Mouse (Mus musculus) frontal cortex, postnatal 25 days (tissue): ENCODE results near the gene Gm11127.
"Not testable (repeated sequence)": the region's sequence is repeated elsewhere in the genome, so short reads cannot be mapped to it uniquely, and the experiment has no call there.

Source experiments
- DNase-seq, 2 experiments: peaks; one replicate each; pipeline ENCODE4 v3.0.0; 2022; ENCODE audit warnings: low spot score in 2 of 2

Gm11127 gene

DNA sequence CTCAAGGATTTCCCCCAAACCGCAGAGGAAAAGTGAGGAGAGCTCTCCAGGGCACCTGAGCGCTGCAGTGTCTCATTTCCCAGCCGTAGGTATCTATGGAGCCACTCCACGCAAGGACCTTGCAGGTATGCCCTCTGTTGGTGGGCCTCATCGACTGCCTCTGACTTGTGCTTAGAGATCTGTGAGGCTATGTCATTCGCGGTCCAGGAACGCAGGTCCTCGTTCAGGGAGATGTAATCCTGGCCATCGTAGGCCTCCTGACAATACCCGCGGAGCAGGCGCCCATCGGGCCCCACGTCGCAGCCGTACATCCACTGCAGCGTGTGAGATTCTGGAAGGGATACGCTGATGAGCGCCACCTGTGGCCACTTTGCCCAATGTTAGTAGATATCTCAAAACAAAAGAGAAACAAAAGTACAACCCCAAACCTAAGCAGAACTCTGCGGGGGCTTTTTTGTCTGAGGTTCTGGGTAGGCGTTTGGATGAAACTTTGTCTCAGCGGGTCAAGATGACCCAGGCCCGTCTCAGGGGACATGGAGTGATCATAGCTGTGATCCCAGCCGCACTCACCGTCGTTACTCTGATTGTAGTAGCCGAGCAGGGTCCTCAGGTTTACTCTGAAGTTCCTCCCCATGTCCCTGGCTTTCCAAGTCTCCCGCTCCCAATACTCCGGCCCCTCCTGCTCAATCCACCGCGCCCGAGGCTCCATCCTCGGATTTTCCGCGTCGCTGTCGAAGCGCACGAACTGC is 26.4 kb downstream of the Gm11127 start:
- DNase-seq: not testable (repeated sequence)

DNA sequence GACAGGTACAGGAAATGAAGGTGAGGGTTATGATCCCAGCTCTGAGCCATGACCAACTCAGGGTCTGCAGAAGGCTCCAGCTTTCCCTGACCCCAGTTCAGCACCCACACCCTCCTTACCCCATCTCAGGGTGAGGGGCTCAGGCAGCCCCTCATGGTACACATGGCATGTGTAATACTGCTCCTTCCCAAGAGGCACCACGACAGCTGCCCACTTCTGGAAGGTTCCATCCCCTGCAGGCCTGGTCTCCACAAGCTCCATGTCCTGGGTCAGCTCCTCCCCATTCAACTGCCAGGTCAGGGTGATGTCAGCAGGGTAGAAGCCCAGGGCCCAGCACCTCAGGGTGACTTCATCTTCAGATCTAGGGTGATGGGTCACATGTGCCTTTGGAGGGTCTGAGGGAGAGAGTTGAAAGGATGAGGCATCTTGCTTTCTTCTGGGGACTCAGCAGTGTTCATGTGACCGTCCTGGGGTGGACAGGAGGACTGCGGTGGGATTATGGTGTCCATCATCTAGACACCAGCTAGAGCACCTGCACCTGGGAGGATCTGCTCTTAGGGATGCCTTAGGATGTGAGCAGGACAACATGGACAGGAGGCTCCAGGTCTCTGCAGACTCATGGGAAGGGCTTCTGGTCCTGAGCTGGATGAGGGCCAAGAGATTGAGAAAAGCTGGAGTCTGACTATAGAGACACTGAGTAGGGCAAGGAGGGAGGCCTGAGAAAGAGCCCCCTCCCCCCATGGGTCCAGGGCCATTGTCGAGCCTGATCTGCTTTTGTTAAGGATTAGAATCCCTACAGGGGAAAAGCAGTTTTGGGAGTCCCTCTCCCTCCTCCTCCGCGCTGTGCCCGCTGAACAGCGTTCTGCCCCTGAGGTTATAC is 27.2 kb downstream of the Gm11127 start:
- DNase-seq: not testable (repeated sequence)

DNA sequence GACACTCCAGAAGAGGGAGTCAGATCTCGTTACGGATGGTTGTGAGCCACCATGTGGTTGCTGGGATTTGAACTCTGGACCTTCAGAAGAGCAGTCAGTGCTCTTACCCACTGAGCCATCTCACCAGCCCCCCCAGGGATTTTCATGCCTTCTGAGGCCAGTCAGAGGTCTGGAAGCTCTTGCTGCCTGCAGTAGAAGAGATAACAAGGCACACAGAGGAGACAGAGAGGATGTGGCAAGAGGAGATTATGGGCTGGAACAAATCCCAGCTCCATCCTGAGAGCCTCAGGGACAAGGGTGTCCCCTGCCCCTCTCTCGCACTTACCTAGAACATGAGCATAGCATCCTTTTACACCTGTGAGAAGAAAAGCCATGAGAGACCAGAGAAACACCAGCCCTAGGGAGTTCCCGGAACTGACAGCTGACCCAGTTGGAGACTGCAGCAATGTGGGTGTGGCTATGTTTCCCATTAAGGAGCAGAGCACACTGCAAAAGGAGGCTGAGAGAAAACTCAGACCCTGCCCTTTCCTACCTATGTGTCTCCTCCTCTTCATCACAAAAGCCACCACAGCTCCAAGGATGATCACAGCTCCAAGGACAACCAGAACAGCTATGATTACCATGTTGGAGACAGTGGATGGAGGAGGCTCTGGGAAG is 28.0 kb downstream of the Gm11127 start:
- not testable (repeated sequence) for DNase-seq

DNA sequence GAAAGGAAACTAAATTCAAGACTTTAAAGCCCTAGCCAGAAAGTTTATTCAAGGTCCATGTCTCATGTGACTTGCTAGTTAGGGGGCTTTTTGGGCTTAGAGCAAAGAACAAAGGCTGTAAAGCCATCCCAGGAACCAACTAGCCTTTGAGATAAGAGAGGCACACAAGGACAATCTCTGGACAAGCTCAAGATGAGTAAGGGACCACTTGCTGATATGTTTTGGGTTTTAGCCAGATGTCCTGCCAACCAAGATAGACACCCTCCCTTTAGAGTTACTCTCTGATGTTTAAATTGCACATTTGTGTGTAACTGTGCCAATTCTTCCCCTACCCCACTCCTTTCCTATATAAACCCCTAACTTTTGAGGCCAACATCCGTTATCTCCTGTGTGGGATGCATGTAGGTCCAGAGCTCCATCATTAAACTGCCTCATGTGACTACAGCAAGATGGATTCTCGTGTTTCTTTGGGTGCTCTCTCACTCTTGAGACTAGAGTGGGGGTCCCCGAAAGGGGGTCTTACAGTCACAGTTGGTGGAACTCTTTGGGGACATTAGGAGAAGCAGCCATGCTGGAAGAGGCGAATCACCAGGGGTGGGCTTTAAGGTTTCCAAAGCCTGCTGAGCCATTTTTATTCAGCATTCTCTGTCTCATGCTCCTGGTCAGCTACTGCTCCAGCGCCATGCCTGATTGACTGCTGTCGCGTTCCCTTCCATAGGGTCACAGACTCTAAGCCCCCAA is 29.1 kb downstream of the Gm11127 start:
- no peak for DNase-seq

DNA sequence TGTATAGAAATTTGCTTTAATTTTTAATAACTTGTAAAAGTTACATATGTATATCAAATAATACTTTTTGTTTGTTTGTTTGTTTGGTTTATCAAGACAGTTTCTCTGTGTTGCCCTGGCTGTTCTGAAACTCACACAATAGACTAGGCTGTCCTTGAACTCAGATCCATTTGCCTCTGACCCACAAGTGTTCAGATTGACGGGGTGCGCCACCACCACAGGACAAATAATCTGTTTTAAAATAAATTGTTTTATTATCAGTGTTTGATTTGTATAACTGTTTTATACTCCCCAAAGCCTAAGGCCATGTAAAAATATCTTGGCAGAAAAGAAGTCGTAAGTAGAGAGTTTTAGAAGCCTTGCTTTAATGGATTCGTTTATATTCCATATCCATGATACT is 30.5 kb downstream of the Gm11127 start:
- DNase-seq: no peak

DNA sequence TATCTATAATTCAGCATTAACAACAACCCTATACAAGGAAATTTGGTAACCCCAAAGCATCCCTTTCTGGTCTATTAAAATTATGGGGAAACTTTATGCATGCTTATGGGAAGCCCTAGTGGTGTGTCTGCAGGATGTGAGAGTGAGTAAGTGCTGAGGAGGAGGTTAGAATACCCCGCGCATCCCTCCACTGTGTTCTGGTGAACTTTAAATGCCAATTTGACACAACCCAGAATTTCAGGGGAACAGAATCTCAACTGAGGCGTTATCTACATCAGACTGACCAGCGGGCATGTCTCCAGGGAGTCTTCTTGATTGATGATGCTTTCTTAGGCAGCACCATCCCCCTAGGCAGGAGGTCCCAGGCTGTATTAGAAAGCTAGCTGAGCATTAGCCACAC is 32.3 kb downstream of the Gm11127 start:
- no peak for DNase-seq

DNA sequence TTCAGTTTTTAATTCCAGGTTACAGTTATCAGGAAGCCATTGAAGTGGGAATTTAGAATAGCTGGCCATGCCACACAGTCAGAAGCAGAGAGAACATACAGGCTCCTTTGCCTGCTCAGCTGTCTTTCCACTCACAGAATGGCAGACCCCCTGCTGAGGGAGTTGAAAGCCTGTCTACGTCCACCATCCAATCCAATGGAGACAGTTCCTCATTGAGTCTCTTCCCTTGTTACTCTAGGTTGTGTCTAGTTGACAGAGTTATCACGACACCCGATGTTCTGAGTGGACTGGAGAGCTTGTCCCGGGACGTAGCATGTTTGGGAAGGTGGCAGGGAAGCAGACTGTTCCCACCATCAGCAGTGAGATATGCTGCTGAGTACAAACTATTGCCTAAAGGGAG is 33.0 kb downstream of the Gm11127 start:
- no peak for DNase-seq

DNA sequence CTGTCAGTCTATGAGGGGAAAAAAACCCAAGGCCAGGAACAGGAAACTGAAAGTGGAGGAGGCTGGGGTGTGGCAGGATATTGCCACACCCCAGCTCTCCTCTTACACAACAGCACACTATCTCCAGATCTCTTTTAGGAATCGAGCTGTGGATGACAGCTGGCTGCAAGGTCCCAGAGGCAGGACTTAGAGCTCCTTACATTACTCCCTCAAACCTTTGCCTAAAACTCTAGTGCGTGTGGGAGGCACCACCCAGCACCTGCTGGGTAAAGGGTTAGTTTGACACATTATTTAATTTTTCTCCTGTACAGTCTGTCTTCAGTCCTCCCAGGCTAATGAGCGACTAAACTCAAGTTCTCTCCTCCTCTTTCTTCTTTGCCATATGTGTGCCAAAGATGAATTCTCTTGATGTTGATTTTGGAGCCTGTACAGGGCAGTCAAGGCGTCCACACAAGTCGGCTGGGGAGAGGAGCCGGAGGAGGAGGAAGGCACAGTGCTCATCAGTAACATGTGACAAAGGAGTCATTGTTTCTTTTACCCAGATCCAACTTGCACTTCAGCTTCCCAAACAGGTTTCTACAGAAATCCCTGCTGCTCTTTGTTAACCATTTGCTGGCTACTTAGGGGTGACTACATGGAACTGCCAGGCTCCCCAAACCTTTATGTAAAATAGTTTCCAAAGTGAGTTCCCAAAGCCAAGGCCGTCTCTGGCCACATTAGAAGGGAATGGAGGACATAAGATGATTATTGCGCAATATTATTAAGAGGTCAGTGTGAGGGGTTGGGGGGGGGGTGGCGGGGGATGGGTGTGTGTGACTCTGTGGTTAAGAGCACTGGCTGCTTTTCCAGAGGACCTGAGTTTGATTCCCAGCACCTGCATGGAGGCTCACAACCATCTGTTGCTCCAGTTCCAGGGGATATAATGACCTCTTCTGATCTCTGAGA is 34.2 kb downstream of the Gm11127 start:
- DNase-seq: no peak

DNA sequence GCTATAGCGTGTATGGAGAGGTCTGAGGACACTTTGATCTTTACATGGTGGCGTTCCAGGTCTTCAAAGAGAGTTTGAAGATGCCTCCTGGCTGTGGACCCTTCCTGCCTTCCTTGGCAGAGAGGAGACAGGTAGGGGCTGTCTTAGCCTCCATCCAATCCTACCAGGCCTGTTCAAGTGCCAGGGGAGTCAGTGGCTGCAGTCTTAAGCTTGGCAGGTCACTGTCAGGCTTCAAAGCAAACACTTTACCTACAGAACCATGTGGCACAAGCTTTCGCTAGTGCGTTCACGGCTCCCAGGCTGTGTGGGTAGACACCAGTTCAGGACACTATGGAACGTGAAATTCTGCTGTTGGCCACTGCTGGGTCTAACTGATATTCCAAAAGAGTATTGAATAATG is 35.2 kb downstream of the Gm11127 start:
- no peak for DNase-seq

DNA sequence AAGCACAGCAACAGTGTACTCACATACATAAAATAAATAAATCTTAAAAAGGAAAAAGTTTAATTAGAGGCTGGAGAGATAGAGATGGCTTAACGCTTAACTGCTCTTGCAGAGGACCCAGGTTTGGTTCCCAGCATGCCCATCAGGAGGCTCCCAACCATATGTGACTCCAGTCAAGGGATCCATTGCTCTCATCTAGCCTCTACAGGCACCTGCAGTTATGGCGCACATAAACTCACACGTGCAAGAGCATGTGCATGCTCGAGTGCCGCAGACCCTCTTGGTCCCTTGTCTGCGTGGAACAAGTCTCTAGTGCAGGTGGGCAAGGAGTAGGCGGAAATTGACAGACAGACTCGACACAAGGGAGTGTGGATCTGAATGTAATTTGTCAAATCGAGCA is 36.1 kb downstream of the Gm11127 start:
- DNase-seq: no peak

DNA sequence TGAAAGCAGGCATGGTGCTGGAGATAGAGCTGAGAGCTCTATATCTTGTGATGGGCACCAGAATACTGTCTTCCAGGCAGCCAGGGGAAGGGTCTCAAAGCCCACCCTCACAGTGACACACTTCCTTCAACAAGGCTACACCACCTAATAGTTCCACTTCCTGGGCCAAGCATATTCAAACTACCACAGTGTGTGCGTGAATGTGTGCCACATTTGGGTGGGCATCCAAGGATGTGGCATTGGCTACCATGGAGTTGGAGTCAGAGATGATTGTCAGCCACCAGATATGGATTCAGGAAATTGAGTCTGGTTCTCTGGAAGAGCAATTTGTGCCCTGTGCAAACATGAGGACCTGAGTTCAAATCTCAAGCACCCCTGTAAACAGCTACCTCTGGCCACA is 36.9 kb downstream of the Gm11127 start:
- no peak for DNase-seq

DNA sequence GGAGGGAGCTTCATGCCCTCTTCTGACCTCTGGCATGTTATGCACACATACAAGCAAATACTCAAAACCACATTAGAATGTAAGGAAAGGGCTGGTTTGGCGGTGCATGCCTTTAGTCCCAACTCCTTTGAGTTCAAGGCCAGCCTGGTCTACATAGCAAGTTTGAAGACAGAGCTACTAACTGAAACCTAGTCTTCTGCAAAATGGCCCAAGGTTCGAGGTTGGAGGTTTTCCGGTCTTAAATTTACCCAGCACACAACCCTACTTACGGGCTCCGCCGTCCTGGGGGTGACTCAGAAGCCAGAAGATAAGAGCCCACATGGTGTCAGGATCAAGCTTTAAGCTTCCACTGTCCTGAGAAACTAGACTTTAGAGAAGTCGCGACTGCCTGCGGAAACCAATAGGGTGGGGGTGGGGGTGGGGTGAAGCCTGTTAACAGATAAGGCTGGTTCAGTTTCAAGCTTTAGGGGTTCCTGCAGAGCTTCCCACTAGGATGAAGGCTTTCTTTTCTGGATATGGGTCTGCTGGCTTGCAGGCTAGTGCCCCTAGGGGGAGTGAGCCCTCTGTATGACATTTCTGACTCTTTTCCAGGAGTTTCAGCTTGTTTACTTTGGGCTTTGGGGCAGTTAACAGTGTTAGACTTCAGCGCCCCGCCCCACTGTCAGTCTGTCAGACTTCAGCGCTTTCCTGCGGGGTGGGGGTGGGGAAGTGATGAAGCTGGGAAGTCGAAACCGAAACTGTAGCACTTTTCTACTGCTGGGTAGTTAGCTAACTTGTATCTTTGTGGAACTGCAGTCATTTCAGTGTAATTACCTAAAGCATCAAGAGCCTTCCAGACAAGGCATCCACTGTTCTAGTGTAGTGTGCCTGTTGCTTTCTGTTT is 37.7 kb downstream of the Gm11127 start, which contains the start of gene H2-T24:
H2-T24 (minus strand) TSS at position 370 of the 883 bp plus-strand sequence.
- DNase-seq: no peak

DNA sequence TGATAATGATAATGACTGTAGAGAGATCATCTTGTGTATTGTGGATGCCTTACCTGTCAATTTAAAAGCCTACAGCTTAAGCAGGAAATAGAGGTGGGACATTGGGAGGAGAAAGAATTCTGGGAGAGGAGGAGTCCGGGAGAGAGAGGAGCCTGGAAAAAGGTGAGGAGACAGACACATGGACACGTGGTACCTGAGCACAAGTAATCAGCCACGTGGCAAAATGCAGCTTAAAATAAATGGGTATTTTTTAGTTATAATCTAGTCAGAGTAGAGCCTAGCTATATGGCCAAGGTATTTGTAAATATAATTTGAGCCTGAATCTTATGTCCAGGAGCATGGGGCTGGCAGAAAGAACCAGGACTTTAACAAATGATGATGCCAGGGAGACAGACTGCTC is 38.7 kb downstream of the Gm11127 start:
- no peak for DNase-seq

DNA sequence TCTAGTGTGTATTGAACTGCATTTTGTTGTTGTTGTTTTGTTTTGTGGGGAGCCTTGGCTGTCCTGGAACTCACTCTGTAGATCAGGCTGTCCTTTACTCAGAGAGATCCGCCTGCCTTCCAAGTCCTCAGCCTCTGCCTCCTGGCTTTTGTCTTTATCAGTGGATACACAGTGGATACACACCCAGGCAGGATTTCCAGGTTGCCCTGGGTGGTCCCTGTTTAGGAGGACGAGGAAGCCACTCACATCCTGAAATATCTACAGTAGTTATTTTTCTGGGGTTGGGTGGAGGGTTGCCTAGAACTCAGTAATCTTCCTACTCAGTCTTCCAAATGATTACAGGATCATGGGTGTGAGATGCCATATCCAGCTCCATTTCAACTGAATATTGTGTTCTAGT is 39.2 kb downstream of the Gm11127 start:
- DNase-seq: no peak

DNA sequence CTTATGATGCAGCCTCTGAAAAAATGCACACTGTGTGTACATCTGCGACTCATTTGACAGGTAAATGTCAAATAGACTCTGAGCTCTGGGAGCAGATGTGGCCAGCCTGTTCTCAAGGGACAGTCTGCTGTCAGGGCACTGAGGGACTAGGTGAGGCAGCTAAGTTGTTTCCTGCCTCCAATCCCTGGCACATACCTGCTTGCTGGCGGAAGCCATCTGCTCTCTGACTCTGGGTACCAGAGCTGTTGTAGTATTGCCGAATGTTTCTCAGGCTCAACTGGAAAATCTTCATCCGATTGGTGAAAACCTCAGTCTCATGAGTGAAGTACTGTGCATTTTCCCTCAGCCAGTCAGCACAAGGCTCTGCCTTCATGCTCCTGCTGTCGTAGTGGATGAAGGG is 41.1 kb downstream of the Gm11127 start:
- DNase-seq: no peak

DNA sequence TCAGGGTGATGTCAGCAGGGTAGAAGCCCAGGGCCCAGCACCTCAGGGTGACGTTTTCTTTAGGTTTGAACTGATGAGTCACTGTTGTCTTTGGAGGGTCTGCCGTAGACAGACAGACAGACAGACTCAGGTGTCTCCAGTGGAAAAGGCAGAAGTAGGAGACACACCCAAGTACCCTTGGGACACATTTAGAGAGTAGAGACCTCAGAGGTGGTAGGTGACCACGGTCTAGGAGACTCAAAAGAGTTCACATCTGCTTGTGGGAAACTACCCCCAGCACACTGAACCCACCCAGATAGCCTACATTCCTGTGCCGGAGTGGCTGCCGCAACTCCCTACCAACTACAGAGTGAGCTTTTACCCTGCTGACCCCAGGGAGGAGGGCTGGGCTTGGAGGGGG is 43.2 kb downstream of the Gm11127 start:
- DNase-seq: no peak
